Mouse (Mus musculus) embryonic stem cell, embryonic (primary cell): Measurements from ENCODE around the gene Tmem107.

ENCODE experiments used
- CTCF ChIA-PET, 4 experiments: fragments of 300-600 bp in 2 of 4; fragments of 350-600 bp in 2 of 4; sonication (Branson Sonifier 250); formaldehyde crosslinking; loops; one replicate each; lab custom pipeline; 2022; ENCODE audit warnings: inconsistent platforms in 2 of 4; lab: Charles Lee
- POLR2A ChIA-PET, 4 experiments: fragments of 300-600 bp in 2 of 4; fragments of 350-600 bp in 2 of 4; sonication (Branson Sonifier 250); formaldehyde crosslinking; loops; one replicate each; lab custom pipeline; 2022; ENCODE audit warnings: antibody characterized with exemption in 4 of 4, inconsistent platforms in 1 of 4; lab: Charles Lee

The Tmem107 gene

DNA sequence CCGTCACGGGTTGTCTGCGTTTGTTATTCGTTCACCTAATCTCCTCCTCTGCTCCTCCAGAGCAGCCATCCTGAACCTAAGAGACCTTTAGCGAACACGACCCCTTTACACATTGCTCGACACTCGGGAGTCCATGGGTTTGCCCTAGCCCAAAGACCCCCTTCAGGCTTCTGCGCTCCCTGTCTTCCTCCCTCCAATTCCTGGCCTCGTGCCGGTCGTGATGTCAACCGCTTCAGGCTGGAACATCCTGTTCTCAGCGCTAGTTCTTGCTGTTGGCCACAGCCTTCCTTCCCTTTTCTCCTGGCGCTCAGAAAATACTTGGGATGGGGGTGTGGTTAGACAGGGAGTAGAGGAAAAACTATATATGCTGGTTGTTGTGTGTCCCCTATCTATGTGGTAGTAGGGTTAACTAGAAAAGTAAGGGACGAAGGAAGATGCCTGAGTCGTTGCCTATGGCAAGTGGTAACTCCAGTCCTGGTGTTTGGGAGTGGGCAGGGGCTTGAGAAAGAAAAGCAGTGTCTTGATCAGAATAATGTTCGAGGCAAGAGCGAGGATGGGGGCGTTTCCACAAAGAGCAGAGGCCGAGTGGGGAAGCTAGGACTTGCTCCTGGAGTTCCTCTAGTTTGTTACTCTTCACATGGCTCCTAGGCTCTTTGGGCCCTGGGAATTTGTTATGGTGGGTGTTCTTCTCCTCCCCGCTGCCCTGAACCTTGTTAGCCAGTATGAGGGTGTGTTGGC lies 28.7 kb downstream of the Tmem107 start:
- POLR2A ChIA-PET = interaction anchor here (0.5 to 19.7 kb wide), 45 partner anchors 8 to 442 kb away, joined by 3 to 417 read pairs (median 4); partner anchors contain the start of genes Tmem107 (in 3 of the 4), Borcs6 (in 2 of the 4), 9130213A22Rik (in 1 of the 4) and Aloxe3 (in 1 of the 4)

DNA sequence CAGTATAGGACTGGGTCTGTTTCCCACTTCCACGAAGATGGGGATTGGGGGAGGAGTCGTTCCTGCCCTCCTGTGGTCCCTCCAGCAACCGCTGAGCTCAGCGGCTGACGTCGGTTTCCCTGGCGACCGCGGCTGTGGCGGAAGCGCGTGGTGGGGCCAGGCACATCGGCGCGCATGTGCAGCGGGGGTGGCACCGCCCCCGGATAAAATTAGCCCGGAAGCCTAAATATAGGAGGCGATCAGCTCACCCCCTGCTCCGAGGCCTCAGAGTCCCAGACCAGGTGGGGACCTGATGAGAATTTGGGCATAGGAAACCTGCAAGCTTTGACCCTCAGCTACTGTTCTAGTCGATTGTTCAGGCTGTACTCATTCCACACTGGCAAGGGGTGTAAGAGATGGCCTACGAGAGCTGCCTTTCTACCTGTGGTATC lies 29.3 kb downstream of the Tmem107 start:
- ChIA-PET CTCF (interaction anchor here in 2 of 4 experiments (0.6 to 2.3 kb wide), 6 partner anchors 9 to 447 kb away, joined by 3 to 15 read pairs (median 4); no protein-coding TSS in a partner anchor), POLR2A (interaction anchor here (0.6 to 19.7 kb wide), 35 partner anchors 9 to 605 kb away, joined by 3 to 417 read pairs (median 5); partner anchors contain the start of genes Tmem107 (in 3 of the 4), Borcs6 (in 2 of the 4), 9130213A22Rik (in 1 of the 4) and Aloxe3 (in 1 of the 4))

More for the DNA sequence above, 28.7 kb downstream of the Tmem107 start:
- CTCF ChIA-PET = interaction anchor here in 1 of 4 experiments (0.6 to 2.3 kb wide), 7 partner anchors 7 to 195 kb away, joined by 3 to 15 read pairs (median 3); no protein-coding TSS in a partner anchor

DNA sequence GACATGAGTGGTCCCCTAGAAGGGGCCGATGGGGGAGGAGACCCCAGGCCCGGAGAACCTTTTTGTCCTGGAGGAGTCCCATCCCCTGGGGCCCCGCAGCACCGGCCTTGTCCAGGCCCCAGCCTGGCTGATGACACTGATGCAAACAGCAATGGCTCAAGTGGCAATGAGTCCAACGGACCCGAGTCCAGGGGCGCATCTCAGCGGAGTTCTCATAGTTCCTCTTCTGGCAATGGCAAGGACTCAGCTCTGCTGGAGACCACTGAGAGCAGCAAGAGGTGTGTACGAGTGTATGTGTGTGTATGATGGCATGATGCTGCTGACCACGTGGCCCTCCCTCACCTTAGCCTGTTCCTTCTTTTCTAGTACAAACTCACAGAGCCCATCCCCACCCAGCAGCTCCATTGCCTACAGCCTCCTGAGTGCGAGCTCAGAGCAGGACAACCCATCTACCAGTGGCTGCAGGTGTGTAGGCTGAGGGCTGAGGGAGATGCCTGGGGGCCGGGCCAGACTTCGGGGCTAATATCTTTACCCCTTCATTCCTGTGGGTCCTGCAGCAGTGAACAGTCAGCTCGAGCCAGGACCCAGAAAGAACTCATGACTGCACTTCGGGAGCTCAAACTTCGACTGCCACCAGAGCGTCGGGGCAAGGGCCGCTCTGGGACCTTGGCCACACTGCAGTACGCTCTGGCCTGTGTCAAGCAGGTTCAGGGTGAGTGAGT lies 30.2 kb downstream of the Tmem107 start:
- POLR2A ChIA-PET = interaction anchor here in 3 of 4 experiments (0.5 to 19.7 kb wide), 23 partner anchors 9 to 604 kb away, joined by 3 to 417 read pairs (median 4); partner anchors contain the start of genes Tmem107 (in 3 of the 3), 9130213A22Rik (in 1 of the 3), Aloxe3 (in 1 of the 3) and Borcs6 (in 1 of the 3)
- CTCF ChIA-PET = interaction anchor here in 2 of 4 experiments (0.6 to 2.3 kb wide), 4 partner anchors 8 to 446 kb away, joined by 3 to 15 read pairs (median 8); no protein-coding TSS in a partner anchor

DNA sequence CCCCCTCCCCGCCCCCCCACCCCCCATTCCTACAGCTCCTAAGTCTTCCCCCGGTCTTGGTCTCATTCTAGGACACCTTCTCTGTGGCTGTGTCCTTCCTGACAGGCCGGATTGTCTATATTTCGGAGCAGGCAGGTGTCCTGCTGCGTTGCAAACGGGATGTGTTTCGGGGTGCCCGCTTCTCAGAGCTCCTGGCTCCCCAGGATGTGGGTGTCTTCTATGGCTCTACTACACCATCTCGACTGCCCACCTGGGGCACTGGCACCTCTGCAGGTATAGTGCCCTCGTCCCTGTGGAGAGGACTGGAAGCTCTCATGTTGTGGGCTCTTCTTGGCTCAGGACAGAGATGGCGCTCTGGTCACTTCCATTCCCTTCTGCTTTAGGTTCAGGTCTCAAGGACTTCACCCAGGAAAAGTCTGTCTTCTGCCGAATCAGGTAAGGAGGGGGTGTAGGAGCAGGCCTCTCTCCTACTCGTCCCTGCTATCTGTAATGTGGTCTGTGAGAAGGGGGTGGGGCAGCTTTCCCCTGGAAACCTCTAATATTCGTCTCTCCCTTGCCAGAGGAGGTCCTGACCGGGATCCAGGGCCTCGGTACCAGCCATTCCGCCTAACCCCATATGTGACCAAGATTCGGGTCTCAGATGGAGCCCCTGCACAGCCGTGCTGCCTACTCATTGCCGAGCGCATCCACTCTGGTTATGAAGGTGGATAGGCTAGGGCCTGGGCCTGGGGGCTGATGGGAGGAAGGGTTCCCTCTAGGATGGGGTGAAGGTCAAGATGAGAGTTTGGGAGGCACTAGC lies 31.2 kb downstream of the Tmem107 start:
- CTCF ChIA-PET = interaction anchor here in 2 of 4 experiments (0.6 to 1.5 kb wide), 2 partner anchors 9 to 49 kb away, joined by 3 to 6 read pairs; no protein-coding TSS in a partner anchor

DNA sequence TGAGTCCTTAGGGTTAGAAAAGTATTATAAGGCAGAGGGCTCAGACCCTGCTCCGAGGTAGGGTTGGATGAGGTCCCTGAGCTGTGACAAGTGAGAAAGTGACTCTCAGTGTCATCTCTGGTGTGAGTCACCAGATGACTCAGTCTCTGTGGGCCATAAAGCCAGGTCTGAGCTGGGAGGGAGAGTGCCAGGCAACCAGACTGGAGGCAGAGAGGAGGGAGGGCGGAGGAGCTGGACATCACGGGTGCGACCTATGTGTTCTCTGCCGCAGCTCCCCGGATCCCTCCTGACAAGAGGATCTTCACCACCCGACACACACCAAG lies 31.8 kb downstream of the Tmem107 start:
- ChIA-PET POLR2A (interaction anchor here in 3 of 4 experiments (1.1 to 19.7 kb wide), 6 partner anchors 10 to 35 kb away, joined by 3 to 417 read pairs (median 133); partner anchors contain the start of genes Tmem107 (in 3 of the 3), 9130213A22Rik (in 1 of the 3) and Hes7 (in 1 of the 3)), CTCF (no interaction called here)

More for the DNA sequence above, 31.2 kb downstream of the Tmem107 start:
- POLR2A ChIA-PET = interaction anchor here in 3 of 4 experiments (1.1 to 19.7 kb wide), 10 partner anchors 8 to 316 kb away, joined by 3 to 417 read pairs (median 29); partner anchors contain the start of genes Tmem107 (in 3 of the 3), 9130213A22Rik (in 1 of the 3) and Hes7 (in 1 of the 3)

DNA sequence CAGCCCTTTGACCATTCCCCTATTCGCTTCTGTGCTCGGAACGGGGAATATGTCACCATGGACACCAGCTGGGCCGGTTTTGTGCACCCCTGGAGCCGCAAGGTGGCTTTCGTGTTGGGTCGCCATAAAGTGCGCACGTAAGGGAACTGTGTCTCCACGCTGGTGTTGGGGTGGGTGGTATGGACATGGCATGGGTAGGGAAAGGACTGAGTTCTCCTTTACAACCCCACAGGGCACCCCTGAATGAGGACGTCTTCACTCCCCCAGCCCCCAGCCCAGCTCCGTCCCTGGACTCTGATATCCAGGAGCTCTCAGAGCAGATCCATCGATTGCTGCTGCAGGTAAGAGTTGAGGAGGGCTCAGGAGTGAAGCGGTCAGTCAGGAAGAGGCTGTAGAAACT lies 32.5 kb downstream of the Tmem107 start:
- ChIA-PET CTCF (no interaction called here), POLR2A (interaction anchor here in 2 of 4 experiments (1.4 to 12.7 kb wide), 3 partner anchors 11 to 30 kb away, joined by 4 to 107 read pairs (median 12); partner anchors contain the start of gene Tmem107 (in 1 of the 2))

DNA sequence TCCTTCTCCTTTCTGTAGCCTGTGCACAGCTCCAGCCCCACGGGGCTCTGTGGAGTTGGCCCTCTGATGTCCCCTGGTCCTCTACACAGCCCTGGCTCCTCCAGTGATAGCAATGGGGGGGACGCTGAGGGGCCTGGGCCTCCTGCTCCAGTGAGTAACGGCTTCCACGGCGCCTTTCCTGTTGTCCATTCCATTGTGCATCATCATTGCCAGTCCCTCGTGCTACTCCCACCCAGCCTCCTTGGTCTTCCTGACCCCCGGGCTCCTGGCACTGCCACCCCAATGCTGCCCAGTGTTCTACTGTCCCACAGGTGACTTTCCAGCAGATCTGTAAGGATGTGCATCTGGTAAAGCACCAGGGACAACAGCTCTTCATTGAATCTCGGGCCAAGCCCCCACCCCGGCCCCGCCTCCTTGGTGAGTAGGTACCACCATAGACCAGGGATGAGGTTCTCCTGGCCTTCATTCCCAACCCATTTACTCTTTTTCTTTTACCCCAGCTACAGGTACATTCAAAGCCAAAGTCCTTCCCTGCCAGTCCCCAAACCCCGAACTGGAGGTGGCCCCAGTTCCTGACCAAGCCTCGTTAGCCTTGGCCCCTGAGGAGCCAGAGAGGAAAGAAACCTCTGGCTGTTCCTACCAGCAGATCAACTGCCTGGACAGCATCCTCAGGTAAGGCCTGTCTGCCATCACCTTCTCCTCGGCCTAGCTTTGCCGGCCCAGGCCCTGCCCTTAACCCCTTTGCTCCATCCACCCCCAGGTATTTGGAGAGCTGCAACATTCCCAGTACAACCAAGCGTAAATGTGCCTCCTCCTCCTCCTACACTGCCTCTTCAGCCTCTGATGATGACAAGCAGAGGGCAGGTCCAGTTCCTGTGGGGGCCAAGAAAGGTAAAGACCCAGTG lies 33.2 kb downstream of the Tmem107 start:
- CTCF ChIA-PET = no interaction called here

DNA sequence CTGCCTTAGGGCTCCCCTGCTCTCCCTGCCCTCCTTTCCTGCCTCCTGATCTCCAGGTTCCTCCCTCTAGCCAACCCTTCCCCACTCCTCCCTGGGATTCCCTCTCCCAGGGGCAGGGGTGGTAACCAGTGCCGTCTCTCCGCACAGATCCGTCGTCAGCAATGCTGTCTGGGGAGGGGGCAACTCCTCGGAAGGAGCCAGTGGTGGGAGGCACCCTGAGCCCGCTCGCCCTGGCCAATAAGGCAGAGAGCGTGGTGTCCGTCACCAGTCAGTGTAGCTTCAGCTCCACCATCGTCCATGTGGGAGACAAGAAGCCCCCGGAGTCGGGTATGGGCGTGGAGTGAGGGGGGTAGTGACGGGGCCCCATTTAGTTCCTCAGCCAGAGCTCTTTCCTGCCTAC lies 33.9 kb downstream of the Tmem107 start:
- POLR2A ChIA-PET = interaction anchor here in 2 of 4 experiments (0.8 to 12.7 kb wide), 5 partner anchors 10 to 38 kb away, joined by 3 to 107 read pairs (median 5); partner anchors contain the start of genes Per1 (in 1 of the 2) and Tmem107 (in 1 of the 2)
- CTCF ChIA-PET = no interaction called here

More for the DNA sequence above, 33.2 kb downstream of the Tmem107 start:
- POLR2A ChIA-PET = interaction anchor here in 2 of 4 experiments (0.8 to 12.7 kb wide), 5 partner anchors 9 to 38 kb away, joined by 3 to 107 read pairs (median 5); partner anchors contain the start of genes Per1 (in 1 of the 2) and Tmem107 (in 1 of the 2)

DNA sequence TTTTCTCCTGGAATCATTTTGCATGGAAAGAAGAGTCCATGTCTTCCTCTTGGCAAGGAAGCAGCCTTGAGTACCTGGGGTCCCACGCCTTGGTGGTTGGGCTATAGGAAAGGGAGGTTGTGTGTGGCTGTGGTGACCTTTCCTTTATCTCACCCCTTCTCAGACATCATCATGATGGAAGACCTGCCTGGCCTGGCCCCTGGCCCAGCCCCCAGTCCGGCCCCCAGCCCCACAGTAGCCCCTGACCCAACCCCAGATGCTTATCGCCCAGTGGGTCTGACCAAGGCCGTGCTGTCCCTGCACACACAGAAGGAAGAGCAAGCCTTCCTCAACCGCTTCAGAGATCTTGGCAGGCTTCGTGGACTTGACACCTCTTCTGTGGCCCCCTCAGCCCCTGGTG lies 34.6 kb downstream of the Tmem107 start:
- ChIA-PET CTCF (no interaction called here), POLR2A (interaction anchor here in 2 of 4 experiments (1.0 to 19.2 kb wide), 5 partner anchors 11 to 38 kb away, joined by 3 to 269 read pairs (median 98); partner anchors contain the start of genes Per1 (in 2 of the 2), Tmem107 (in 1 of the 2) and Vamp2 (in 1 of the 2))

DNA sequence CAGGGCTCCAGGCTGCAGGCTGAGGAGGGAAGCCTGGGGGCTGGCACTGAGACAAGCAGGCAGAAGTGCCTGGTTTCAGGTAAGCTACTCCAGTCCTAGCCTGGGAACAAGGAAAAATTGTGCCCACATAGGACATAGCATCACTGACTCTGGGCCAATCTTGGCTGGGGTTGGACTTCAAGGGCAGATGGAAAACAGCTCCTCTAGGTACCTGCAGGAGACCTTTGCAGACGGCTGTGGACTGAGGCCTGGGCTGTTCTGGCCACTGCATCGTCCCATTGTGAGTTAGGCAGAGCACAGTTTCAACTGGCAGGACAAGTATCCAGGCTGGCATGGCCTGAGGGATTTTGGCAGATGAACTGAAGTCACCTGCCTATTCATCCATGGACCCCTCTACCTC lies 35.2 kb downstream of the Tmem107 start:
- ChIA-PET CTCF (no interaction called here), POLR2A (interaction anchor here in 3 of 4 experiments (1.0 to 19.2 kb wide), 6 partner anchors 11 to 39 kb away, joined by 3 to 269 read pairs (median 102); partner anchors contain the start of genes Per1 (in 2 of the 3), Tmem107 (in 2 of the 3) and Vamp2 (in 1 of the 3))

DNA sequence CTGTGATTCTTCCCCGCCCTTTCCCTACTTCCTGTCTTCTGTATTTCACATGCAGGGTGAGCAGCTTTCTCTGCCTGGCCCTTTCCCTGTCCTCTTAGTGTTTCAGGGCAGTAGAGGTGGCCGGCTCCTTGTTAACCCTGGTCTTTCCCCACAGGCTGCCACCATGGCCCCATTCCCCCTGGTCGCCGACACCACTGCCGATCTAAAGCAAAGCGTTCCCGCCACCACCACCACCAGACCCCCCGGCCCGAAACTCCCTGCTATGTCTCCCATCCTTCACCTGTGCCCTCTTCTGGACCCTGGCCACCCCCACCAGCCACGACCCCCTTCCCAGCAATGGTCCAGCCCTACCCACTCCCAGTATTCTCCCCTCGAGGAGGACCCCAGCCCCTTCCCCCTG lies 35.7 kb downstream of the Tmem107 start:
- CTCF ChIA-PET = interaction anchor here in 1 of 4 experiments (0.6 to 1.2 kb wide), 4 partner anchors 8 to 42 kb away, joined by 3 to 5 read pairs (median 3); partner anchors contain the start of gene Per1

DNA sequence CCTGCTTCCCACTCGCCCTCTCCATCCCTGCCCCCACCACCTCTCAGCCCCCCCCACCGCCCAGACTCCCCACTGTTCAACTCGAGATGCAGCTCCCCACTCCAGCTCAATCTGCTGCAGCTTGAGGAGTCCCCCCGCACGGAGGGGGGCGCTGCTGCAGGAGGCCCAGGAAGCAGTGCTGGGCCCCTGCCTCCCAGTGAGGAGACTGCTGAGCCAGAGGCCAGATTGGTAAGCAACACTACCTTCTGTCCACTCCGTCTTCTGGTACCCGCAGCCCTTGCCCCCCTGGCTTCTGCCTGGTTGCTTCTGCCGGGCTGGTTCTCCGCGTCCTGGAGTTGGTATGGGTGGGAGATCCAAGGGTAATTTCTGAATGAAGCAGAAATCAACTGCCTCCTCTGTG lies 36.2 kb downstream of the Tmem107 start:
- CTCF ChIA-PET = interaction anchor here in 2 of 4 experiments (0.6 to 1.2 kb wide), 5 partner anchors 8 to 56 kb away, joined by 3 to 5 read pairs (median 3); partner anchors contain the start of gene Per1 (in 1 of the 2)
- POLR2A ChIA-PET = interaction anchor here in 3 of 4 experiments (0.5 to 19.2 kb wide), 10 partner anchors 11 to 312 kb away, joined by 3 to 269 read pairs (median 5); partner anchors contain the start of genes Per1 (in 2 of the 3), Tmem107 (in 2 of the 3) and Vamp2 (in 2 of the 3)

More for the DNA sequence above, 35.7 kb downstream of the Tmem107 start:
- POLR2A ChIA-PET = interaction anchor here in 3 of 4 experiments (1.0 to 19.2 kb wide), 6 partner anchors 12 to 39 kb away, joined by 3 to 269 read pairs (median 102); partner anchors contain the start of genes Per1 (in 2 of the 3), Tmem107 (in 2 of the 3) and Vamp2 (in 1 of the 3)

DNA sequence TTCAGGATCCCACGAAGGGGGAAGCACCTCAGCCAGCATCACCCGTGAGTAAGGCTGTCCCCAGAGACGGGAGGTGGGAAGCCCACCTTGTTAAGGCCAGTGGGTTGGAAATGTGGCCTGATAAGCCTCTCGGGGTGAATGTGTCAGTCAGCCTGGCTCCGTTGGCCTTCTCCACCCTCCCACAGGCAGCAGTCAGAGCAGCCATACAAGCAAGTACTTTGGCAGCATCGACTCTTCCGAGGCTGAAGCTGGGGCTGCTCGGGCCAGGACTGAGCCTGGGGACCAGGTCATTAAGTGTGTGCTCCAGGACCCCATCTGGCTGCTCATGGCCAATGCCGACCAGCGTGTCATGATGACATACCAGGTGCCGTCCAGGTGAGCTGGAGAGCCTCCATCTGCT lies 37.1 kb downstream of the Tmem107 start:
- ChIA-PET CTCF (interaction anchor here in 1 of 4 experiments (3.5 kb wide), 1 partner anchor 8 kb away, joined by 15 read pairs; no protein-coding TSS in a partner anchor), POLR2A (interaction anchor here in 3 of 4 experiments (0.6 to 19.2 kb wide), 13 partner anchors 8 to 185 kb away, joined by 3 to 269 read pairs (median 11); partner anchors contain the start of genes Per1 (in 2 of the 3), Tmem107 (in 2 of the 3), Borcs6 (in 1 of the 3) and Vamp2 (in 1 of the 3))

DNA sequence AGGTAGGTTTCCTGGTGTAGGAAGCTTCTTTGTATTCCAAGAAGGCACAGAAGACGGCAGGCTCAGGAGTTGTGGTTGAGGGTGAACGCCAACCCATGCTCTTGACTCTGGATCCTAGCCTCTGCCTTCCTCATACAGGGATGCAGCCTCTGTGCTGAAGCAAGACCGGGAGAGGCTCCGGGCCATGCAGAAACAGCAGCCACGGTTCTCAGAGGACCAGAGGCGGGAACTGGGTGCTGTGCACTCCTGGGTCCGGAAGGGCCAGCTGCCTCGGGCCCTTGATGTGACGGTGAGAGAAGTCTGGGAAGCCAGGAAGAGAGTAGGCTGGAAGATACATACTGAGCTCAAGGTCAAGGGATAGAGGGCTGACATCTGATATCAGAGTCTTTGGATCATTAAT lies 37.6 kb downstream of the Tmem107 start:
- CTCF ChIA-PET = interaction anchor here in 1 of 4 experiments (1.6 to 3.5 kb wide), 3 partner anchors 9 to 26 kb away, joined by 3 to 15 read pairs (median 7); partner anchors contain the start of gene Per1
- POLR2A ChIA-PET = interaction anchor here in 3 of 4 experiments (0.6 to 19.2 kb wide), 17 partner anchors 8 to 146 kb away, joined by 3 to 269 read pairs (median 16); partner anchors contain the start of genes Per1 (in 3 of the 3), Tmem107 (in 2 of the 3), 9130213A22Rik (in 1 of the 3) and Borcs6 (in 1 of the 3)
